Mouse (Mus musculus) kidney, embryonic 16.5 days (tissue): ENCODE results near the gene Clip2. TPM values are rescaled to one million over a fixed set of nuclear protein-coding genes. Genes with fewer than 3 reads are reported as not detected.

Source experiments
- ATAC-seq: fragments of 200-750 bp; cut with Nextera tagmentation; 2 replicates; pipeline ENCODE4 v1.8.0; 2017; ENCODE audit warnings: moderate TSS enrichment; ENCODE audit not compliant: low FRiP score, low TSS enrichment
- H3K27ac ChIP-seq: fragments of 300-500 bp; sonication (generic); 2 replicates; pipeline ENCODE4 v1.5.1; 2014; ENCODE audit warnings: low read length
- H3K27me3 ChIP-seq: fragments of 300-500 bp; sonication (generic); 2 replicates; pipeline ENCODE4 v1.6.1; 2014; ENCODE audit warnings: low read length, control low read depth, mixed read lengths; ENCODE audit not compliant: insufficient read depth
- H3K36me3 ChIP-seq: fragments of 300-500 bp; sonication (generic); 2 replicates; pipeline ENCODE4 v1.6.1; 2014; ENCODE audit warnings: low read length, control low read depth, mixed read lengths; ENCODE audit not compliant: insufficient read depth
- H3K4me1 ChIP-seq: fragments of 300-500 bp; sonication (generic); 2 replicates; pipeline ENCODE4 v1.6.1; 2014; ENCODE audit warnings: low read length, control low read depth, mixed read lengths; ENCODE audit not compliant: insufficient read depth
- H3K4me2 ChIP-seq: fragments of 300-500 bp; sonication (generic); replicated peaks from 2 replicates; pipeline ENCODE4 v1.6.1; 2014; ENCODE audit warnings: low read depth, low read length
- H3K4me3 ChIP-seq: fragments of 300-500 bp; sonication (generic); 2 replicates; pipeline ENCODE4 v1.5.1; 2014; ENCODE audit warnings: mild to moderate bottlenecking, low read length
- H3K9ac ChIP-seq: fragments of 300-500 bp; sonication (generic); replicated peaks from 2 replicates; pipeline ENCODE4 v1.6.1; 2014; ENCODE audit warnings: low read length
- H3K9me3 ChIP-seq: fragments of 300-500 bp; sonication (generic); 2 replicates; pipeline ENCODE4 v1.6.1; 2016; ENCODE audit warnings: low read length, control low read depth
- WGBS: fragments of 180-500 bp; shearing (Covaris S2); extraction: QIAGEN DNeasy Blood & Tissue Kit; methylation state at CpG from one replicate; pipeline ENCODE4 v1.1.7; 2014; 5-methylcytosine and 5-hydroxymethylcytosine counted together
- microRNA-seq: library from miRNA; unstranded; fragments of <30 nt; microRNA quantifications from one replicate; pipeline ENCODE4, GENCODE M21; 2016
- polyA plus RNA-seq: library from polyadenylated mRNA; unstranded; fragments of >200 nt; fragmentation: Nextera tagmentation; extraction: Ambion mirVana; gene quantifications from 2 replicates; pipeline ENCODE4 v1.2.1, GENCODE M21; 2015

Clip2 gene
- polyA plus RNA-seq, 1 experiment from 2014 or later, result 4.1 TPM

DNA sequence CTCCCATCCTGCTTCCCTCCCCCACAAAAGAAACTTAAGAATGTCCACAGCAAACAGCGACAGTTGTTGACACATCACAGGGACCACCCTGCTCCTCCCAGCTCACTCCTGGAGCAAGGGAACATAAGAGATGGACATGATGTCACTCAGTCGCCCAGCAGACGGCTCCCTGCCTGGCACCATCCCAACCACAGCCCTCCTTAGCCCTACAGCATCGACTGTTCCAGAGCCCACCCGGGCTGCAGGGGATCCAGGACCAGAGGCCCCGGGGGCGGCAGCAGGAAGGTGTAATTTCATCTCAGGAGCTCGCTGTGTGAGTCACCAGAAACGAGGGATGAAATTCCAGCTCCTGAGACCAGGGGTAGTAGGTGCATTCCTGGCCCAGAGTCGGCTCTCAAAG, 106.3 kb downstream of the Clip2 start:
- 7% methylated on average over 10 of the region's 10 CpGs for WGBS
- H3K27me3 ChIP-seq, result no peaks in the 10 kb centered on the region
- peak; percentile 83 for ATAC-seq
- H3K4me1 ChIP-seq, result peaks cover 25% of the 10 kb centered on the region
- peak overlapping the region; percentile 47 for H3K9ac ChIP-seq
- peaks cover 16% of the 10 kb centered on the region; the same call in 1 of the 2 replicates for H3K36me3 ChIP-seq
- no peak overlapping the region for H3K4me3 ChIP-seq
- H3K4me2 ChIP-seq, result peak overlapping the region; percentile 26; the same call in 1 of the 2 replicates
- H3K27ac ChIP-seq, result peak overlapping the region; percentile 85
- H3K9me3 ChIP-seq, result 0 out of 2 replicates have a peak, but pooled peaks cover 2% of the 10 kb centered on the region

DNA sequence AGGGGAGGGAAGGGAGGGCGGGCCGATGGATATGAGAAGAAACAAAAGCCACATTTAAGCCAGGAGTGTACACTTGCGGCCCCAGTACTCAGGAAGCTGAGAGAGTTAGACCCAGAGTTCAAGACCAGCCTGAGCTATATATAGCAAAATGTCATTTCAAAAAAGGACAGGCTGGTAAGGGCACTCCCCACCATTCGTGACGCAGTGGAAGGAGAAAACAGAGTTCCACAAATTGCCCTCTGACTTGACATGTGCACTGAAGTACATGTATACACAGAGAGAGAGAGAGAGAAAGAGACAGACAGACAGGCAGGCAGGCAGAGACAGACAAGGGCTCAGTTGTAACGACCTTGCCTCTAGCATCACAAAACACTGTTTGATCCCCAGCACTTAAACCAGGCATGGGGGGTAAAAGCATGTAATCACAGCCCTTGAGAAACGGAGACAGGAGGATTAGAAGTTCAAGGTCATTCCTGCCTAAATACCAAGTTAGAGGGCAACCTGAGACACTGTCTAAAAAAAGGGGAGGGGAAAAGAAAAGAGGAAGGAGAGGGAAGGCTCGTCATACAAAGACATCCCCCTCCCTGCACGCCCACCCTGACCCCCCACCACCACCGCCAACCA, 106.9 kb downstream of the Clip2 start:
- H3K27me3 ChIP-seq, result no peaks in the 10 kb centered on the region
- peak; percentile 25; the same call in 1 of the 2 replicates for ATAC-seq

DNA sequence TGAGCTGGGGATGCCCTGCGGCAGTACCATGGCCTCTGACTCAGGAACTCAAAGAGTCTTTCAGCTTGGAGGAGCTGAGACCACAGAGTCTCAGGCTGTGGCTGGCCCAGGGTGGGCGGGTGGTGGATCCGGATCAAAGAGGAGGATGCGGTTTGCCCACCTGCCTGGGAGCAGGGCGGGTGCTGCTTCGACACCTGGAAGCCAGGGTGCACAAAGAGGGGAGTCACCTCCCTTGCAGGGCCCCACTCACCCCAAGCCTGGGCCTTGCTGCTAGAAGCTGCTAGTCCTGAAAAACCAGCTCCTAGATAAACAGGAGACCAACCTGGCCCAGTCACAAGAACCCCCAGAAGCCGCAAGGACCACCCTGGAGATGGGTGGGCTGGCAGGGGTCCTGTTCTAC, 107.8 kb downstream of the Clip2 start:
- no peak; the same call in 1 of the 2 replicates for ATAC-seq
- no peaks in the 10 kb centered on the region for H3K9me3 ChIP-seq
- peaks cover 35% of the 10 kb centered on the region for H3K4me1 ChIP-seq
- WGBS, result 82% methylated on average over 7 of the region's 7 CpGs
- no peaks in the 10 kb centered on the region for H3K27me3 ChIP-seq
- H3K4me2 ChIP-seq, result no peak overlapping the region
- H3K4me3 ChIP-seq, result no peak overlapping the region
- peak overlapping the region; percentile 85 for H3K27ac ChIP-seq
- H3K9ac ChIP-seq, result no peak overlapping the region
- peaks cover 10% of the 10 kb centered on the region; the same call in 1 of the 2 replicates for H3K36me3 ChIP-seq

More for the DNA sequence above, 106.9 kb downstream of the Clip2 start:
- no peaks in the 10 kb centered on the region for H3K9me3 ChIP-seq
- H3K36me3 ChIP-seq, result peaks cover 11% of the 10 kb centered on the region; the same call in 1 of the 2 replicates
- H3K9ac ChIP-seq, result peak overlapping the region; percentile 47; the same call in 1 of the 2 replicates
- H3K4me2 ChIP-seq, result peak overlapping the region; percentile 26; the same call in 1 of the 2 replicates
- H3K4me3 ChIP-seq, result no peak overlapping the region
- H3K4me1 ChIP-seq, result peaks cover 30% of the 10 kb centered on the region
- WGBS, result 23% methylated on average over 10 of the region's 10 CpGs
- H3K27ac ChIP-seq, result peak overlapping the region; percentile 85

DNA sequence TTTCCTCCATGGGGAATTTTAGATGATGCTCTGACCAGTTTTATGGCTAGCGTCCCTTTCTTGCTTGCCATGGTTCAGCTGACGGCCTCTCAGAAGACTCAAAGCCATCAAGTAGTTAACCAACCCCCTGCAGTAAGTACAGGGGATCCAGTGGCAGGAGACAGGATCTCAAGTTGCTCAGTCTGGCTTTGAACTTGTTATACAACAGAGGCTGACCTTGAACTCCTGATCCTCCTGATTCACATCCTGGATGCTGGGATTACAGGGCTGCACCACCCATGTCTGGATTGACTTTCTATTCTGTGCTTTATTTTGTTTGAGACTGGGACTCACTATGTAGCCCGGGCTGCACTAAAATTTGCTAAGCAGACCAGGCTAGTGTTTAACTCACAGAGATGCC, 110.2 kb downstream of the Clip2 start:
- ATAC-seq, result no peak

DNA sequence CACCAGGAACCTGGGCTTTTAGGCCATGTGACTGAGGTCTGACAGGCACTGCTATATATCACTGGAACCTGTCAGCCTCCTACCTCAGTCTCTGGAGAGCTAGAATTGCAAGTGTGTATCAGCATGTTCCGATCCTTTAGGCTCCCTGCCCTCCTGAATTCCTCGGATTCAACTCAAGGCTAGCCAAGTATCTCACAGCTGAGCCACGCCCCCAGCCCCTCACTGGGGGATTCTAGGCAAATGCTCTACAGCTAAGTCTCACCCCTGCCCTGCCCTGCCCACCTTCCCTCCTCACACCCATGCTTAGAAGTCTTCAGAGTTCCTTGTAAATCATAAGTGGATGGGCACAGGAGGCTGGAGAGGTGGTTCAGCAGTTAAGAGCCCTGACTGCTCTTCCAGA, 111.1 kb downstream of the Clip2 start:
- peaks cover 10% of the 10 kb centered on the region; the same call in 1 of the 2 replicates for H3K36me3 ChIP-seq
- 62% methylated on average over 3 of the region's 3 CpGs for WGBS
- H3K27me3 ChIP-seq, result no peaks in the 10 kb centered on the region
- H3K27ac ChIP-seq, result no peak overlapping the region
- no peak for ATAC-seq
- no peak overlapping the region for H3K4me2 ChIP-seq
- H3K9ac ChIP-seq, result no peak overlapping the region
- no peak overlapping the region for H3K4me3 ChIP-seq
- H3K9me3 ChIP-seq, result no peaks in the 10 kb centered on the region
- peaks cover 55% of the 10 kb centered on the region for H3K4me1 ChIP-seq

More for the DNA sequence above, 110.2 kb downstream of the Clip2 start:
- no peaks in the 10 kb centered on the region for H3K27me3 ChIP-seq
- H3K9ac ChIP-seq, result no peak overlapping the region
- WGBS, result 76% methylated on average over 3 of the region's 3 CpGs
- no peak overlapping the region for H3K4me3 ChIP-seq
- H3K36me3 ChIP-seq, result peaks cover 10% of the 10 kb centered on the region; the same call in 1 of the 2 replicates
- no peaks in the 10 kb centered on the region for H3K9me3 ChIP-seq
- H3K27ac ChIP-seq, result no peak overlapping the region
- H3K4me1 ChIP-seq, result peaks cover 52% of the 10 kb centered on the region
- H3K4me2 ChIP-seq, result no peak overlapping the region

DNA sequence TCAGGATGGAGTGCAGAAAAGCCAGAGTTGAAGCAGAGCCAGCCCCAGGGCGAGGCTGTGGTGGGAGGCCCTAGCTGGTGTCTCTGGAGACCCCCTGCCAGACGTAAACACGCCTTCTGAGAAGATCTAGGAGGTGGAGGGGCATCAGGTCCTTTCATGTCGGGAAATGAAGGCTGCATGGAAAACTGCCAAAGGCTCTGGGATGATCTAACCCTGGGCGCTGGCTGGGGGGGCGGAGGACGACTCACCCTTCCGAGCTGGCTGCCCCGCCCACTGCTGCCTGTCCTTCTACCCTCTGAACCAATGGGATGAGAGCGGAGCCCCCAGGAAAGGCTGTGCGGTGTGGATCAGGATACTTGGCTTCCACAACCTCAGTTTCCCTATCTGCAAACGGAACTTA, 112.1 kb downstream of the Clip2 start:
- Histone ChIP-seq H3K4me2 (no peak overlapping the region), H3K4me1 (peaks cover 50% of the 10 kb centered on the region), H3K9me3 (no peaks in the 10 kb centered on the region), H3K9ac (no peak overlapping the region), H3K36me3 (peaks cover 10% of the 10 kb centered on the region; the same call in 1 of the 2 replicates), H3K27me3 (no peaks in the 10 kb centered on the region), H3K4me3 (no peak overlapping the region), H3K27ac (no peak overlapping the region)
- no peak for ATAC-seq
- WGBS, result 63% methylated on average over 12 of the region's 12 CpGs

DNA sequence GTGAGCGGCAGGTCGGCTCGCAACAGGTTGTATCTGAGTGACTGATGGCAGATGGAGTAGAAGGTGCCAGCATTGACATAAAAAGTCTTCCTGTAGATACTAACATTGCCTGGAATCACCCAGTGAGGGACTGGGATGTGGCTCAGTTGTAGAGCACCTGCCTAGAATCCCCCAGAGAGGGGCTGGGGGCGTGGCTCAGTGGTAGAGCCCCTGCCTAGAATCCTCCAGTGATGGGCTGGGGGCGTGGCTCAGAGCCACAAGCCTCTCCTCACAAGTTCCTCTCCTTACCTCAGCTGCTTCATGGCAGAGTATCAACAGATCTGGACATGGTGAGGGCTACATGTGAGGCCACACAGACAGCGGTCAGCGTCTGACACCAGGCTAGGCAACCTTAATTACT, 112.8 kb downstream of the Clip2 start:
- Histone ChIP-seq H3K4me1 (peaks cover 44% of the 10 kb centered on the region), H3K27ac (no peak overlapping the region)
- WGBS, result 97% methylated on average over 7 of the region's 7 CpGs

More for the DNA sequence above, 112.8 kb downstream of the Clip2 start:
- H3K9me3 ChIP-seq, result no peaks in the 10 kb centered on the region
- no peak overlapping the region for H3K4me3 ChIP-seq
- peaks cover 10% of the 10 kb centered on the region; the same call in 1 of the 2 replicates for H3K36me3 ChIP-seq
- no peak overlapping the region for H3K9ac ChIP-seq
- no peak overlapping the region for H3K4me2 ChIP-seq
- no peaks in the 10 kb centered on the region for H3K27me3 ChIP-seq
- ATAC-seq, result no peak

Small RNA genes within 50 kb of the gene (microRNA-seq; reads per million reads assigned to microRNA genes)
- gene Gm26340, result not detected
- not detected for gene Mir7228

Other genes with a start within 250 kb of the Clip2 start
- gene Gtf2i, start 237.7 kb downstream of the Clip2 start, polyA plus RNA-seq, result 179 and 192 TPM in 2 replicates
- gene Gtf2ird1, start 95.7 kb downstream of the Clip2 start, polyA plus RNA-seq, result 73.8 and 76.9 TPM in 2 replicates
- gene Syna, start 7.7 kb upstream of the Clip2 start, polyA plus RNA-seq, result 0.09 and 0.27 TPM in 2 replicates
- gene Rfc2, start 28.9 kb upstream of the Clip2 start, polyA plus RNA-seq, result 302 TPM in 2 replicates
- 1.8 and 3.6 TPM in 2 replicates for gene Lat2, start 62.6 kb upstream of the Clip2 start, polyA plus RNA-seq
- gene Eif4h, start 87.1 kb upstream of the Clip2 start, polyA plus RNA-seq, result 492 and 502 TPM in 2 replicates
- gene Limk1, start 136.2 kb upstream of the Clip2 start, polyA plus RNA-seq, result 4.9 and 5.2 TPM in 2 replicates
- gene Eln, start 194.9 kb upstream of the Clip2 start, polyA plus RNA-seq, result 35.9 and 46.1 TPM in 2 replicates